Mouse (Mus musculus) kidney, adult 2 months (tissue): ENCODE measurements around the gene Ntf3.

Source experiments
- CTCF ChIP-seq: fragments of 200-500 bp; conservative IDR thresholded peaks from 2 replicates; pipeline ENCODE4 v1.5.1; 2011; ENCODE audit warnings: low read depth, mild to moderate bottlenecking, control low read depth, low read length, moderate library complexity, mixed read lengths; ENCODE audit not compliant: insufficient read depth, insufficient read length
- POLR2A ChIP-seq: fragments of 200-500 bp; IDR thresholded peaks from one replicate; pipeline ENCODE4 v1.6.1; 2011; ENCODE audit warnings: low read depth, low read length, control low read depth

DNA sequence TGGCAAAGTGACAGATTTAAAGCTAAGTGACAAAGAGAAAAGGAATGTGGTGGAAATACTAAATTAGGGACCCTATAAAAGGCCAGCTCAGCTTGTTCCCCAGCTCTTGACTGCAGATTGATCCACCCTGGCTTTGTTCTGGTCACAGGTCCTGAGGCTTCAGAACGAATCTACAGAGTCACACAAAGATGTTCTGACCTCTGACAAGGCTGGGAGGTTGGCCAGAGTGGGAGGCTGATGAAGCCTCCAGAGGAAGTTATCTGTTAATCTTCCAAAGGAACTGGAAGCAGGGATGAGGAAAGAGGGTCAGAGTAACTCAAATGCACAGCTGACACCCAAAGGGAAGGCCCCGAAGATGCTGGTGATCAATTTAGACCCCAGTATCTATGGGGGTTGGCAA, 59.3 kb downstream of the Ntf3 start:
- TF ChIP-seq CTCF = no peak
- no peak for TF ChIP-seq POLR2A
